28 mouse cellular contexts compared by ENCODE assay signal in the genomic region with DNA sequence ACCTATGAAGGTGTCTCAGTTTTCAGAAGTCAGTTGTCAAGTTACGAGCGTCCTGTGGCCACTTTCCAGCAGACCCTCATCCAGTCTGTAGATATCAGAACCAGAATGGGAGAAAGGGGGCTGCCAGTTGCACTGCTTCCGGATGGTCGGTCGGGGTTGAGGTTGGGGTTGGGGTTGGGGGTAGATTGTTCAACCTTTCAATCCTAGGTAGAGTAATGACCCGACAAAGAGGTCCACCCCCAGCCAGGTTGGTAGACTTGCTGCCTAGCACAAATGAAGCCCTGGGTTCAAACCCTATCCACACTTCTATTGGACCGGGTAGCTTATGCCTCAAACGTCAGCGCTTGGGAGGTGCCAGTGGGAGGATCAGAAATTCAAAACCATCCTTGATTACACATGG. TPM values are rescaled to one million over a fixed set of nuclear protein-coding genes. Genes with fewer than 3 reads are reported as not detected.
DNase-seq lines count a peak whose midpoint lies in the region; ATAC-seq and TF ChIP-seq lines count a peak whose summit lies in the region.
"Had no signal": no experiment of that assay in that cellular context is flagged by ENCODE, and none has a peak within 500 bp of the region (broad histone marks: within the 10 kb centered on the region; RNA-seq: fewer than 3 reads in every experiment).

No protein-coding gene starts in this region.

- 93% methylated on average over 9 of the region's 9 CpGs for WGBS in forebrain, embryonic 11.5 days
- WGBS in forebrain, postnatal 0 days = 90% methylated on average over 9 of the region's 9 CpGs
- 92% methylated on average over 9 of the region's 9 CpGs for WGBS in heart, embryonic 10.5 days
- 92% methylated on average over 9 of the region's 9 CpGs for WGBS in liver, postnatal 0 days (ENCODE audit: insufficient replicate concordance)
- WGBS in liver, embryonic 11.5 days = 78% methylated on average over 9 of the region's 9 CpGs

- no peaks in the 10 kb centered on the region for H3K27me3 ChIP-seq in forebrain, embryonic 11.5 days (ENCODE audit: control insufficient read depth, insufficient read depth, low read length)
- H3K27me3 ChIP-seq in forebrain, postnatal 0 days (ENCODE audit: insufficient read depth, low read length) = no peaks in the 10 kb centered on the region
- H3K27me3 ChIP-seq in heart, embryonic 10.5 days (ENCODE audit: insufficient read depth, poor library complexity, severe bottlenecking) = peaks cover 8% of the 10 kb centered on the region; the same call in 1 of the 2 replicates
- H3K27me3 ChIP-seq in liver, postnatal 0 days (ENCODE audit: insufficient read depth, low read length) = 0 out of 2 replicates have a peak, but pooled peaks cover 3% of the 10 kb centered on the region
- no peaks in the 10 kb centered on the region for H3K27me3 ChIP-seq in liver, embryonic 11.5 days (replicated peaks; ENCODE audit: control insufficient read depth, insufficient read depth, low read length)
- H3K27me3 ChIP-seq: embryonic facial prominence, embryonic 13.5 days; forebrain, embryonic 13.5 days; heart, embryonic 12.5 days; heart, embryonic 15.5 days; hindbrain, embryonic 12.5 days; hindbrain, embryonic 15.5 days had no signal

- no peak for TF ChIP-seq EP300 in liver, postnatal 0 days (IDR thresholded peaks at IDR 0.05; ENCODE audit: low read depth)

- no peaks in the 10 kb centered on the region for H3K9me3 ChIP-seq in forebrain, embryonic 11.5 days (ENCODE audit: control insufficient read depth, low read length)
- H3K9me3 ChIP-seq in forebrain, postnatal 0 days (ENCODE audit: low read length) = no peaks in the 10 kb centered on the region
- peaks cover 3% of the 10 kb centered on the region; the same call in 1 of the 2 replicates for H3K9me3 ChIP-seq in heart, embryonic 10.5 days
- peaks cover 5% of the 10 kb centered on the region; the same call in 1 of the 2 replicates for H3K9me3 ChIP-seq in liver, postnatal 0 days (ENCODE audit: low read length)
- H3K9me3 ChIP-seq in liver, embryonic 11.5 days (ENCODE audit: control insufficient read depth, low read length) = 0 out of 2 replicates have a peak, but pooled peaks cover 3% of the 10 kb centered on the region
- H3K9me3 ChIP-seq: heart, embryonic 15.5 days; hindbrain, embryonic 15.5 days had no signal

- TF ChIP-seq CTCF in forebrain, postnatal 0 days (IDR thresholded peaks at IDR 0.05; ENCODE audit: low read depth) = no peak
- no peak for TF ChIP-seq CTCF in liver, postnatal 0 days (IDR thresholded peaks at IDR 0.05; ENCODE audit: low read depth)

- H3K9ac ChIP-seq in forebrain, embryonic 11.5 days (ENCODE audit: low read length) = no peak overlapping the region
- H3K9ac ChIP-seq in forebrain, postnatal 0 days = no peak overlapping the region
- H3K9ac ChIP-seq in liver, postnatal 0 days (replicated peaks) = no peak overlapping the region
- no peak overlapping the region for H3K9ac ChIP-seq in liver, embryonic 11.5 days (ENCODE audit: low read depth, low read length)
- H3K9ac ChIP-seq: embryonic facial prominence, embryonic 13.5 days; forebrain, embryonic 13.5 days; heart, embryonic 12.5 days; heart, embryonic 15.5 days; hindbrain, embryonic 12.5 days; hindbrain, embryonic 15.5 days had no signal

- H3K4me3 ChIP-seq in forebrain, embryonic 11.5 days (ENCODE audit: low read depth, low read length) = no peak overlapping the region
- no peak overlapping the region for H3K4me3 ChIP-seq in forebrain, postnatal 0 days (ENCODE audit: low read depth, low read length)
- H3K4me3 ChIP-seq in heart, embryonic 10.5 days = no peak overlapping the region
- H3K4me3 ChIP-seq in liver, postnatal 0 days (ENCODE audit: low read depth, low read length) = no peak overlapping the region
- H3K4me3 ChIP-seq in liver, embryonic 11.5 days (ENCODE audit: low read depth, low read length) = no peak overlapping the region
- H3K4me3 ChIP-seq: embryonic facial prominence, embryonic 10.5 days; embryonic facial prominence, embryonic 13.5 days; erythroblast, embryonic 14.5 days; forebrain, embryonic 13.5 days; heart, embryonic 12.5 days; heart, embryonic 15.5 days; hindbrain, embryonic 12.5 days; hindbrain, embryonic 15.5 days had no signal

- no peak overlapping the region for H3K27ac ChIP-seq in forebrain, embryonic 11.5 days (ENCODE audit: low read depth, low read length)
- H3K27ac ChIP-seq in forebrain, postnatal 0 days (ENCODE audit: low read depth, low read length) = no peak overlapping the region
- H3K27ac ChIP-seq in heart, embryonic 10.5 days = no peak overlapping the region
- no peak overlapping the region for H3K27ac ChIP-seq in liver, postnatal 0 days (ENCODE audit: low read depth)
- no peak overlapping the region for H3K27ac ChIP-seq in liver, embryonic 11.5 days (ENCODE audit: low read depth, low read length)
- H3K27ac ChIP-seq: embryonic facial prominence, embryonic 10.5 days; embryonic facial prominence, embryonic 13.5 days; forebrain, embryonic 13.5 days; heart, embryonic 15.5 days; hindbrain, embryonic 12.5 days; hindbrain, embryonic 15.5 days had no signal

- H3K4me2 ChIP-seq in forebrain, embryonic 11.5 days (ENCODE audit: low read depth, low read length, severe bottlenecking) = no peak overlapping the region
- H3K4me2 ChIP-seq in forebrain, postnatal 0 days (ENCODE audit: low read depth) = no peak overlapping the region
- H3K4me2 ChIP-seq in liver, postnatal 0 days (ENCODE audit: low read depth, low read length) = no peak overlapping the region
- H3K4me2 ChIP-seq in liver, embryonic 11.5 days = no peak overlapping the region
- H3K4me2 ChIP-seq: embryonic facial prominence, embryonic 13.5 days; forebrain, embryonic 13.5 days; heart, embryonic 12.5 days; heart, embryonic 15.5 days; hindbrain, embryonic 12.5 days; hindbrain, embryonic 15.5 days had no signal

- peak; percentile 19 for DNase-seq in forebrain, embryonic 11.5 days (ENCODE audit: low spot score)
- DNase-seq in forebrain, postnatal 0 days = no peak
- DNase-seq in heart, embryonic 10.5 days (ENCODE audit: low spot score) = peak; percentile 45
- no peak for DNase-seq in heart, postnatal 14 days
- peak; percentile 7 for DNase-seq in liver, postnatal 0 days
- DNase-seq in liver, embryonic 11.5 days (ENCODE audit: low spot score) = no peak
- DNase-seq in spleen, postnatal 4 days (ENCODE audit: low spot score in 2 of 2) = peak; percentile 9 to 53
- no peak for DNase-seq in spleen, postnatal 36 days (ENCODE audit: low spot score in 2 of 2)
- DNase-seq: adrenal gland, adult 8-10 months; adrenal gland, postnatal 25 days; cerebellum, adult 11-12 months; cerebellum, adult 8-10 months; cerebellum, postnatal 10 days; cerebellum, postnatal 36 days; embryo, embryonic 11 days; heart, postnatal 10 days had no signal

- no peaks in the 10 kb centered on the region for H3K4me1 ChIP-seq in forebrain, embryonic 11.5 days (replicated peaks; ENCODE audit: control insufficient read depth, insufficient read depth, low read length)
- H3K4me1 ChIP-seq in forebrain, postnatal 0 days (ENCODE audit: insufficient read depth) = no peaks in the 10 kb centered on the region
- H3K4me1 ChIP-seq in heart, embryonic 10.5 days = no peaks in the 10 kb centered on the region
- H3K4me1 ChIP-seq in liver, postnatal 0 days (ENCODE audit: insufficient read depth) = no peaks in the 10 kb centered on the region
- no peaks in the 10 kb centered on the region for H3K4me1 ChIP-seq in liver, embryonic 11.5 days (replicated peaks; ENCODE audit: control insufficient read depth, insufficient read depth, low read length)
- H3K4me1 ChIP-seq: embryonic facial prominence, embryonic 13.5 days; heart, embryonic 12.5 days; heart, embryonic 15.5 days; hindbrain, embryonic 15.5 days had no signal

- intact Hi-C loops in heart, postnatal 14 days (cut with DNase I) = no loop called here

- H3K36me3 ChIP-seq in forebrain, embryonic 11.5 days (ENCODE audit: control insufficient read depth, insufficient read depth, low read length) = no peaks in the 10 kb centered on the region
- no peaks in the 10 kb centered on the region for H3K36me3 ChIP-seq in forebrain, postnatal 0 days (ENCODE audit: insufficient read depth)
- H3K36me3 ChIP-seq in heart, embryonic 10.5 days = no peaks in the 10 kb centered on the region
- no peaks in the 10 kb centered on the region for H3K36me3 ChIP-seq in liver, postnatal 0 days (replicated peaks; ENCODE audit: insufficient read depth, low read length)
- no peaks in the 10 kb centered on the region for H3K36me3 ChIP-seq in liver, embryonic 11.5 days (ENCODE audit: control insufficient read depth, insufficient read depth, low read length)
- H3K36me3 ChIP-seq: embryonic facial prominence, embryonic 10.5 days; embryonic facial prominence, embryonic 13.5 days; heart, embryonic 12.5 days; heart, embryonic 15.5 days; hindbrain, embryonic 12.5 days; hindbrain, embryonic 15.5 days had no signal

- no peak for ATAC-seq in forebrain, embryonic 11.5 days (replicated peaks; ENCODE audit: low FRiP score)
- no peak for ATAC-seq in forebrain, postnatal 0 days
- no peak for ATAC-seq in liver, postnatal 0 days
- no peak for ATAC-seq in liver, embryonic 11.5 days (replicated peaks; ENCODE audit: low FRiP score)
- ATAC-seq: activated CD4-positive, CD25-positive, alpha-beta regulatory T cell, adult 4 months; forebrain, embryonic 13.5 days; forebrain, embryonic 16.5 days had no signal

RNA-seq across cellular contexts. Expression of gene Padi2, which starts 27.5 kb away (rescaled TPM):
- polyA plus RNA-seq in forebrain, embryonic 11.5 days (2014; fragmentation: Nextera tagmentation; extraction: Ambion mirVana) = 0.23 and 1.3 TPM in 2 replicates
- total RNA-seq in forebrain, postnatal 0 days (2014; rRNA removed) = 1.1 and 1.8 TPM in 2 replicates
- polyA plus RNA-seq in forebrain, postnatal 0 days (2015; fragmentation: Nextera tagmentation; extraction: Ambion mirVana) = 1.2 and 1.3 TPM in 2 replicates
- 2.9 and 6.3 TPM in 2 replicates for polyA plus RNA-seq in heart, embryonic 10.5 days (2016; fragmentation: Nextera tagmentation; extraction: Ambion mirVana)
- 1 to 10 TPM in 1 of 2 experiments, under 1 TPM in 1; 0.41 to 1.1 TPM for total RNA-seq in heart, postnatal 14 days (2021)
- polyA plus RNA-seq in liver, postnatal 0 days (2015; fragmentation: Nextera tagmentation; extraction: Ambion mirVana) = 1.9 and 2.1 TPM in 2 replicates
- polyA plus RNA-seq in liver, embryonic 11.5 days (2014; fragmentation: Nextera tagmentation; extraction: Ambion mirVana) = 2.4 and 2.8 TPM in 2 replicates

RNA-seq across cellular contexts. Expression of gene Padi1, which starts 33.1 kb away (rescaled TPM):
- polyA plus RNA-seq in forebrain, embryonic 11.5 days (2014; fragmentation: Nextera tagmentation; extraction: Ambion mirVana) = 0.12 TPM in 1 of 2 replicates, not detected in the other
- 0.08 and 0.10 TPM in 2 replicates for total RNA-seq in forebrain, postnatal 0 days (2014; rRNA removed)
- 0.06 and 0.08 TPM in 2 replicates for polyA plus RNA-seq in forebrain, postnatal 0 days (2015; fragmentation: Nextera tagmentation; extraction: Ambion mirVana)
- 0.16 TPM in 2 replicates for polyA plus RNA-seq in heart, embryonic 10.5 days (2016; fragmentation: Nextera tagmentation; extraction: Ambion mirVana)
- not detected for total RNA-seq in heart, postnatal 14 days (2021)
- 0.02 TPM in 1 of 2 replicates, not detected in the other for polyA plus RNA-seq in liver, postnatal 0 days (2015; fragmentation: Nextera tagmentation; extraction: Ambion mirVana)
- 0.06 and 0.11 TPM in 2 replicates for polyA plus RNA-seq in liver, embryonic 11.5 days (2014; fragmentation: Nextera tagmentation; extraction: Ambion mirVana)
- total RNA-seq: adrenal gland, adult 8-10 months; adrenal gland, postnatal 25 days; granulocyte monocyte progenitor cell, adult 5-6 weeks; heart, adult 8-10 months; heart, postnatal 10 days had no signal
- polyA plus RNA-seq: erythroblast, embryonic 14.5 days; forebrain, embryonic 13.5 days; forebrain, embryonic 16.5 days had no signal

Comparison
In these comparisons a context has a peak if more than half of its experiments do, and no peak if none do; other contexts are left out.
1. DNase-seq: peak in forebrain, embryonic 11.5 days (single experiment), heart, embryonic 10.5 days (single experiment), liver, postnatal 0 days (single experiment) and spleen, postnatal 4 days (2 of 2); none in forebrain, postnatal 0 days (single experiment), heart, postnatal 14 days (0 of 2), liver, embryonic 11.5 days (single experiment) and spleen, postnatal 36 days (0 of 2).